Mouse (Mus musculus) ES-Bruce4 (cell line): ENCODE data around the gene Acrbp. TPM values are rescaled to one million over a fixed set of nuclear protein-coding genes. Genes with fewer than 3 reads are reported as not detected.
A peak's percentile ranks its signal among the peaks of the same experiment; 100 is the strongest.

Experiments used
- H3K27ac ChIP-seq: 2 replicates; pipeline ENCODE4 v1.5.1; 2012; ENCODE audit warnings: low read length, inconsistent platforms; ENCODE audit not compliant: insufficient read depth
- H3K27me3 ChIP-seq: 2 replicates; pipeline ENCODE4 v1.6.1; 2012; ENCODE audit warnings: mild to moderate bottlenecking, low read length, inconsistent platforms; ENCODE audit not compliant: control insufficient read depth, poor library complexity, insufficient read depth, severe bottlenecking
- H3K36me3 ChIP-seq: 2 replicates; pipeline ENCODE4 v1.6.1; 2012; ENCODE audit warnings: inconsistent platforms, mild to moderate bottlenecking, low read length, moderate library complexity; ENCODE audit not compliant: control insufficient read depth, poor library complexity, insufficient read depth, severe bottlenecking
- H3K4me1 ChIP-seq: one replicate; pipeline ENCODE4 v1.8.1; 2011; ENCODE audit warnings: low read length; ENCODE audit not compliant: control insufficient read depth, insufficient read depth
- H3K4me3 ChIP-seq: 2 replicates; pipeline ENCODE4 v1.5.1; 2011; ENCODE audit warnings: low read depth, mild to moderate bottlenecking, low read length
- H3K9ac ChIP-seq: 2 replicates; pipeline ENCODE4 v1.6.1; 2012; ENCODE audit warnings: low read depth, mild to moderate bottlenecking, inconsistent platforms; ENCODE audit not compliant: poor library complexity, severe bottlenecking
- H3K9me3 ChIP-seq: replicated peaks from 2 replicates; pipeline ENCODE4 v1.6.1; 2012; ENCODE audit warnings: mild to moderate bottlenecking, low read length, inconsistent platforms; ENCODE audit not compliant: control insufficient read depth, poor library complexity, insufficient read depth, severe bottlenecking
- CTCF ChIP-seq: IDR thresholded peaks from one replicate; pipeline ENCODE4 v1.8.1; 2011; ENCODE audit warnings: low read depth, low read length
- EP300 ChIP-seq: IDR thresholded peaks from 2 replicates; pipeline ENCODE4 v1.6.1; 2011; ENCODE audit warnings: low read depth, low read length; ENCODE audit not compliant: insufficient read depth
- POLR2A ChIP-seq: IDR thresholded peaks from one replicate; pipeline ENCODE4 v1.8.1; 2011; ENCODE audit warnings: low read length; ENCODE audit not compliant: insufficient read depth
- polyA plus RNA-seq: library from polyadenylated mRNA; stranded (reverse); fragments of >200 nt; gene quantifications from 2 replicates; pipeline ENCODE4 v1.2.4, GENCODE M21; 2011; ENCODE audit warnings: low read depth; ENCODE audit not compliant: missing spikeins, insufficient read depth, insufficient read length

Gene Acrbp
- polyA plus RNA-seq, 1 experiment = 25.3 TPM

- no peak overlapping the region for H3K27ac ChIP-seq
- H3K9me3 ChIP-seq = no peaks in the 10 kb centered on the region
- H3K9ac ChIP-seq = no peak overlapping the region
- no peaks in the 10 kb centered on the region for H3K4me1 ChIP-seq
- no peak overlapping the region for H3K4me3 ChIP-seq
- no peaks in the 10 kb centered on the region for H3K27me3 ChIP-seq
- TF ChIP-seq CTCF (no peak), EP300 (no peak), POLR2A (no peak)
- peaks cover 43% of the 10 kb centered on the region for H3K36me3 ChIP-seq
These were observed 49.0 kb downstream of the Acrbp start for GRCm38 (mm10) chr6:125098513-125098912.

DNA sequence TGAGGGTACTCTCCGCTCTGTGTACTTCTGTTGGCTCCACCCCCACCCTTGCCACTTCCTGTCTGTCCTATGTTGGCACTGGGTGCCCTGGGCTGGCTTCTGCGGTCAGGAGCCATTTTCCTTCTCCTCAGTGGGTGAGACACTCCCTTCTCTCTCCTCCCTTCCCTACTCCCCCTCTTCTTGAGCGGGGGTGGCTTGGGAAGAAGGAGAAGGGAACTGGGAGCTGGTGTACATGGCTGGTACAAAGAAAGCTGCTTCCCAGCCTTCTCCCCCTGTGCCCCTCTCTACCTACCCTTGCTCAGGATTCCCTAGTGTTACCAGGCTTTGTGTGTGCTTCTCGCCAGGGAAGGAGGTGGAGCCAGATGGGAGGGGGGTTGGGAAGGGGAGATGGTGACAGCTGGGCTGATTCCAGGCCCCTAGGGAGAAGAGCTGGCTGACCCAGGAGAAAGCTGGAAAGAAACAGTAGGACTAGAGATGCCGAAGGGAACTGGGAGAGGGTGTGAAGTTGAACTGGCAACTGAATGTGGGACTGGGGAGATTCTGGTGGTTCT is 50.0 kb downstream of the Acrbp start:
- no peak for TF ChIP-seq EP300
- TF ChIP-seq POLR2A = no peak
- no peak for TF ChIP-seq CTCF
- no peak overlapping the region for H3K27ac ChIP-seq
- no peaks in the 10 kb centered on the region for H3K27me3 ChIP-seq
- H3K4me3 ChIP-seq = no peak overlapping the region
- peaks cover 50% of the 10 kb centered on the region for H3K36me3 ChIP-seq
- no peaks in the 10 kb centered on the region for H3K4me1 ChIP-seq
- no peaks in the 10 kb centered on the region for H3K9me3 ChIP-seq
- no peak overlapping the region for H3K9ac ChIP-seq

GRCm38 (mm10) chr6:125101444-125101843 is 52.0 kb downstream of the Acrbp start:
- Histone ChIP-seq H3K4me3 (no peak overlapping the region), H3K36me3 (peaks cover 66% of the 10 kb centered on the region), H3K27me3 (no peaks in the 10 kb centered on the region), H3K9ac (no peak overlapping the region), H3K9me3 (no peaks in the 10 kb centered on the region), H3K4me1 (no peaks in the 10 kb centered on the region), H3K27ac (no peak overlapping the region)
- TF ChIP-seq EP300 (no peak), CTCF (no peak), POLR2A (no peak)

DNA sequence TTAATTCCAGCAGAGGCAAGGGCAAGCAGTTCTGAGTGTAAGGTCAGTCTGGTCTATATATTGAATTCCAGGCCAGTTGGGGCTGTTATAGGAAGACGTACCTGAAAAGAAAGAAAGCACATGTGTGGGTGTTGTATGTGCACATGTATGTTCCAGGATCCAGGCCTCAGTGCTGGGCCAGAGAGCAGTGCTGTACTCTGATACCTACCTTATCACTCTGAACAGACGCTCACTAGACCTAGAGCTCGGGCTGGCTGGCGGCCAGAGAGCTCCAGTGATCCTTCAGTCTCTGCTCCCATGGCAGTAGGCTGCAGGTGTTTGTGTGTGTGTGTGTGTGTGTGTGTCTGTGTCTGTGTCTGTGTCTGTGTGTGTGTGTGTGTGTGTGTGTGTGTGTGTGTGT is 54.7 kb downstream of the Acrbp start:
- no peak for TF ChIP-seq CTCF
- no peak for TF ChIP-seq POLR2A
- no peak for TF ChIP-seq EP300
- Histone ChIP-seq H3K9ac (no peak overlapping the region), H3K4me1 (no peaks in the 10 kb centered on the region), H3K4me3 (no peak overlapping the region), H3K9me3 (no peaks in the 10 kb centered on the region), H3K27me3 (no peaks in the 10 kb centered on the region), H3K36me3 (peaks cover 82% of the 10 kb centered on the region), H3K27ac (no peak overlapping the region)

- H3K27me3 ChIP-seq = no peaks in the 10 kb centered on the region
- H3K36me3 ChIP-seq = peaks cover 87% of the 10 kb centered on the region
- no peak overlapping the region for H3K9ac ChIP-seq
These were observed 58.2 kb downstream of the Acrbp start for GRCm38 (mm10) chr6:125107705-125108104.

GRCm38 (mm10) chr6:125109371-125109770 is 59.9 kb downstream of the Acrbp start:
- Histone ChIP-seq H3K4me1 (no peaks in the 10 kb centered on the region), H3K4me3 (no peak overlapping the region), H3K27ac (no peak overlapping the region), H3K9ac (no peak overlapping the region), H3K27me3 (no peaks in the 10 kb centered on the region), H3K9me3 (no peaks in the 10 kb centered on the region), H3K36me3 (peaks cover 92% of the 10 kb centered on the region)
- TF ChIP-seq EP300 = no peak
- no peak for TF ChIP-seq CTCF
- TF ChIP-seq POLR2A = no peak

More at GRCm38 (mm10) chr6:125107705-125108104, 58.2 kb downstream of the Acrbp start:
- Histone ChIP-seq H3K27ac (no peak overlapping the region), H3K4me1 (no peaks in the 10 kb centered on the region), H3K9me3 (no peaks in the 10 kb centered on the region), H3K4me3 (no peak overlapping the region)
- TF ChIP-seq POLR2A = no peak
- TF ChIP-seq EP300 = no peak
- TF ChIP-seq CTCF = no peak

- H3K27me3 ChIP-seq = no peaks in the 10 kb centered on the region
These were observed 61.4 kb downstream of the Acrbp start for GRCm38 (mm10) chr6:125110927-125111326.

More at GRCm38 (mm10) chr6:125110927-125111326, 61.4 kb downstream of the Acrbp start:
- Histone ChIP-seq H3K27ac (no peak overlapping the region), H3K4me1 (no peaks in the 10 kb centered on the region), H3K9me3 (no peaks in the 10 kb centered on the region), H3K36me3 (peaks cover 91% of the 10 kb centered on the region), H3K4me3 (no peak overlapping the region), H3K9ac (no peak overlapping the region)
- TF ChIP-seq CTCF = peak; percentile 55
- TF ChIP-seq POLR2A = no peak
- no peak for TF ChIP-seq EP300
